Mouse (Mus musculus): Measurements from ENCODE around the gene Gpsm1.

- TF ChIP-seq CTCF (IDR thresholded peaks at IDR 0.05; ENCODE audit: borderline replicate concordance, insufficient read depth, low read depth, low read length) (no peak), POLR2A (IDR thresholded peaks at IDR 0.05; ENCODE audit: borderline replicate concordance, insufficient read depth, low read length) (no peak)
Observed at GRCm38 (mm10) chr2:26311936-26312335, 3.4 kb upstream of the Gpsm1 start.
